Mouse (Mus musculus) spleen, adult 2 months (tissue): ENCODE measurements around the gene Gm44502.

ENCODE experiments used
- CTCF ChIP-seq: fragments of 200-500 bp; IDR thresholded peaks from 2 replicates; pipeline ENCODE4 v1.5.1; 2011; ENCODE audit warnings: mild to moderate bottlenecking, inconsistent platforms; ENCODE audit not compliant: insufficient read depth, insufficient read length, insufficient replicate concordance; ENCODE audit errors: extremely low read depth
- POLR2A ChIP-seq: fragments of 200-500 bp; IDR thresholded peaks from 2 replicates; pipeline ENCODE4 v1.6.1; 2011; ENCODE audit warnings: low read depth, low read length, inconsistent platforms

DNA sequence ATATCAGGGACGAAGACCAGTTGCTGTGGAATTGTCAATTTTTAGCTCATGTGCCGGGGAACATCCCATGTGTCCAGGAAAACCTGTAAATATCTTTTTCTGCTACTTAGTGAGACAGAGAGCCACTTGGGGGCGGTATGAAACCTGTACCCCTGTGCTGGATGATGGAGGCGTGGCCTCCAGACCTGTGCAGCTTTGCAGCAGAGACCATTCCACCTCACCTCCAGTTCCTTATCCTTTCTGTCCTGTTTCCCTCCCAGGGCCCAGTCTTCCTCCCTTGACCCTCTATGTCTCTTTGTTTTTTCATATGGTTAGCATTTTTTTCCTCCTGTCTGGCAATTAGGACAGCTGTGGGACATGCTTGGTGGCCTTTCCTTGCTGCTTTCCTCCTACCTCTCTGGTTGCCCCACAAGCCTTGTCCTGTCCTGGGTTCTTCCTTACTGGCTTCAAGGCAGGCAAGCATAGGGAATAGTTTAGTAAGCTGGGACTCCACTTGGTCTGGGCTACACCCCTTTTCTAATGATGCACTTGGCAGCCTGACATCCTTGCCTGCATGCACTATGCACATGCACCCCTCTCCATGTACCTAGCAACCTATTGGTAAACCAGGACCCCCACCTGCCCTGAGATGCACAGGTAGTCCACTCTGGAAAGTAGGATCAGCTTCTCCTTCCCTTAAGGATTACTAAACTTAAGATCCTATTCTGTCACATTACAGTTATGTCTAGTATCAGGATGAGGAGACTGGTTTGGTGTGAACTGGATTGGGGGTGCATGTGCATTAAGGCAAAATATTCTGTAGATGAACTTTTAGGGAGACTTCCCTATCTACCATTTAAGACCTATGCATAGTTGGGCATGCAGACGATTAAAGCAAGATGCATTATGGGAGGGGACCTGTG is 34.1 kb upstream of the Gm44502 start:
- no peak for TF ChIP-seq CTCF
- TF ChIP-seq POLR2A, result no peak
